Mouse (Mus musculus) thymus, adult 2 months (tissue): ENCODE results near the gene Taok3.

Source experiments
- CTCF ChIP-seq: fragments of 200-500 bp; IDR thresholded peaks from 2 replicates; pipeline ENCODE4 v1.5.1; 2012; ENCODE audit warnings: mild to moderate bottlenecking, control low read depth, low read length, moderate library complexity, borderline replicate concordance; ENCODE audit not compliant: control insufficient read depth, poor library complexity, insufficient read depth; ENCODE audit errors: extremely low read depth
- POLR2A ChIP-seq: fragments of 200-500 bp; IDR thresholded peaks from 2 replicates; pipeline ENCODE4 v1.6.1; 2012; ENCODE audit warnings: mild to moderate bottlenecking, low read length, control low read depth, moderate library complexity; ENCODE audit not compliant: control insufficient read depth, poor library complexity, insufficient read depth; ENCODE audit errors: extremely low read depth

DNA sequence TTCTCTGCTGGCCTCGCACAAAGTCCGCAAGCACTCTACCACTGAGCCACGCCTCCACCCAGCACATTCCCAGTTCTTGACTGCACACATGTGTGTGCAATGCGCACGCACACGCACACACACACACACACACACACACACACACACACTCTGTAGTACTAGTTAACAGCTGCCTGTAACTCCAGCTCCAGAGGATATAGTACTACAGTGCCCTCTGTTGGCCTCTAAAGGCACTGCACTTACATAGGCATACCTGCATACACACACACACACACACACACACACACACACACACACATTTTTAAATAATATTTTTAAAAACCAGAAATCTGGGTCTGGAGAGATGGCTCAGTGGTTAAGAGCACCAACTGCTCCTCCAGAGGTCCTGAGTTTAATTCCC lies 157.9 kb downstream of the Taok3 start:
- no peak for TF ChIP-seq CTCF
- TF ChIP-seq POLR2A, result no peak
